Mouse (Mus musculus) limb, embryonic 15.5 days (tissue): ENCODE data around the gene Fignl2. TPM values are rescaled to one million over a fixed set of nuclear protein-coding genes. Genes with fewer than 3 reads are reported as not detected.
A peak's percentile ranks its signal among the peaks of the same experiment; 100 is the strongest.

ENCODE experiments used
- ATAC-seq: fragments of 200-750 bp; cut with Nextera tagmentation; 2 replicates; pipeline ENCODE4 v1.8.0; 2017; ENCODE audit warnings: low read depth, moderate TSS enrichment; ENCODE audit not compliant: insufficient number of reproducible peaks, low FRiP score, low TSS enrichment
- H3K27ac ChIP-seq: fragments of 300-500 bp; sonication (generic); 2 replicates; pipeline ENCODE4 v1.5.1; 2015; ENCODE audit warnings: moderate library complexity, mild to moderate bottlenecking, inconsistent platforms
- H3K27me3 ChIP-seq: fragments of 300-500 bp; sonication (generic); 2 replicates; pipeline ENCODE4 v1.6.1; 2015; ENCODE audit warnings: inconsistent platforms
- H3K36me3 ChIP-seq: fragments of 300-500 bp; sonication (generic); 2 replicates; pipeline ENCODE4 v1.6.1; 2015; ENCODE audit warnings: inconsistent platforms
- H3K4me1 ChIP-seq: fragments of 300-500 bp; sonication (generic); 2 replicates; pipeline ENCODE4 v1.6.1; 2015; ENCODE audit warnings: inconsistent platforms
- H3K4me2 ChIP-seq: fragments of 300-500 bp; sonication (generic); 2 replicates; pipeline ENCODE4 v1.6.1; 2015; ENCODE audit warnings: mild to moderate bottlenecking, inconsistent platforms
- H3K4me3 ChIP-seq: fragments of 300-500 bp; sonication (generic); 2 replicates; pipeline ENCODE4 v1.5.1; 2015; ENCODE audit warnings: mild to moderate bottlenecking, inconsistent platforms
- H3K9ac ChIP-seq: fragments of 300-500 bp; sonication (generic); 2 replicates; pipeline ENCODE4 v1.6.1; 2015; ENCODE audit warnings: inconsistent platforms
- H3K9me3 ChIP-seq: fragments of 300-500 bp; sonication (generic); 2 replicates; pipeline ENCODE4 v1.6.1; 2016; ENCODE audit warnings: inconsistent platforms
- WGBS: fragments of 180-500 bp; shearing (Covaris S2); methylation state at CpG from one replicate; pipeline ENCODE4 v1.1.7; 2015; 5-methylcytosine and 5-hydroxymethylcytosine counted together
- polyA plus RNA-seq: library from polyadenylated mRNA; unstranded; fragments of >200 nt; fragmentation: Nextera tagmentation; extraction: Ambion mirVana; gene quantifications from 2 replicates; pipeline ENCODE4 v1.2.1, GENCODE M21; 2015

The Fignl2 gene
- polyA plus RNA-seq, 1 experiment from 2014 or later: 0.12 TPM

DNA sequence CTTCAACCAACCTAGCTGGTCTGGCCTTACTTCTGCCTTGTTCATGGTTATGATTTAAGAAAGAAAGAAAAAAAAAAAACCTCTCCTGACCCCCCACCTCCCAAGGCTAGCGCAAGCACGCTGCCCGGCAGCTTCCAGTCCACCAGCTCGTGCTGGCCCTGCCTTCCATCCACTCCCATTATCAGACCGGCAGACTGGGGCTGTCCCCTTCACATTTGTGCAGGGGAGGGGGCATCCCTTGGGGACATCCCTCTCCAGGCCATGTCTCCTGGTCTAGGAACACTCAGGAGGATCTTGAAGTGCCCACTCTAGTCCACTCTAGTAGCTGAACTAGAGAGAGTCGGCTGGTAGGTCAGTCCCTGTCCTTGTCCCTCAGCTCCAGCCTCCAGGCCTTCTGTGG lies 33.8 kb downstream of the Fignl2 start:
- Histone ChIP-seq H3K27ac (no peak overlapping the region), H3K9ac (no peak overlapping the region), H3K27me3 (peaks cover 86% of the 10 kb centered on the region), H3K4me3 (no peak overlapping the region), H3K36me3 (no peaks in the 10 kb centered on the region), H3K4me1 (peaks cover 20% of the 10 kb centered on the region), H3K4me2 (no peak overlapping the region), H3K9me3 (no peaks in the 10 kb centered on the region)
- 49% methylated on average over 6 of the region's 6 CpGs for WGBS
- no peak for ATAC-seq

DNA sequence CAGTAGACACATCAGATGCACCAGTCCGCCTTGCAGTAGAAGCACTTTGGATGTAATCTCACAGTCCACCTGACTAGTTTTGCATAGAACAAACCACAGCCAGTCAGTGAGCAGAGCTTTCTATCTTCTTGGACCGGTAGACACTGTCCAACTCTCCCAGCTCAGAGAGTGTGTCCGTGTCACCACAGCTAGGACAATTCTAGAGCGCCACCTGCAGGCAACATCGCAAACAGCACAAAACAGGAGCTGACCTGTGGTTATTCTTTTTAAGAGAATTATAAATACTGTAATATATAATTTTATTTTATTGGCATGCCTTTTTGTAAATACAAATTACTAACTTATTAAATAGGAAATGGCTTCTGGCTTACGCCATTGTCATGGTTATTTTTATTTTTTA lies 35.8 kb downstream of the Fignl2 start:
- no peaks in the 10 kb centered on the region for H3K36me3 ChIP-seq
- no peak overlapping the region for H3K4me2 ChIP-seq
- no peak overlapping the region for H3K9ac ChIP-seq
- 21% methylated on average over 6 of the region's 6 CpGs for WGBS
- peaks cover 22% of the 10 kb centered on the region for H3K4me1 ChIP-seq
- no peaks in the 10 kb centered on the region for H3K9me3 ChIP-seq
- H3K4me3 ChIP-seq: no peak overlapping the region
- no peak for ATAC-seq
- no peak overlapping the region for H3K27ac ChIP-seq
- H3K27me3 ChIP-seq: peaks cover 84% of the 10 kb centered on the region

DNA sequence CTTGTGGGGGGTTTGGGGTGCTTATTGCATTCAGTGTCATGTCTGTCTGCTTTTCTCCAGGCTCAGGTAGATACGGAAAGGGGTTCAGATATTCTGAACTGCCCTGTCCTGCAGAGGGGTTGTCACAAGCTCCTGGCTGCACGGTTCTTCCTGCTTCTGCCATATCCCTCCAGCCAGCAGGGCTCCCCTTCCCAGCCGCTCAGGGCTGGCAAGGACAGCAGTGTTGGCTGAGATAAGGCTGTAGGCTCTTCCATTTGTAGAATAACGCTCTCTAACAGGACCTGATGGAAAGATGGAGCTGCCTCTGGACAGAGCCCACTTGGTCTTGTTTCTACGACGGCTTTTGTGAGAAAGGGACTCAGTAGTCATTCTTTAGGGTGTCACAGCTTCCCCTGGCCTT lies 36.4 kb downstream of the Fignl2 start:
- Histone ChIP-seq H3K4me2 (no peak overlapping the region), H3K27me3 (peaks cover 78% of the 10 kb centered on the region), H3K9ac (no peak overlapping the region), H3K9me3 (no peaks in the 10 kb centered on the region), H3K27ac (no peak overlapping the region), H3K4me3 (no peak overlapping the region), H3K36me3 (no peaks in the 10 kb centered on the region), H3K4me1 (peaks cover 17% of the 10 kb centered on the region)
- no peak for ATAC-seq
- 64% methylated on average over 6 of the region's 6 CpGs for WGBS

DNA sequence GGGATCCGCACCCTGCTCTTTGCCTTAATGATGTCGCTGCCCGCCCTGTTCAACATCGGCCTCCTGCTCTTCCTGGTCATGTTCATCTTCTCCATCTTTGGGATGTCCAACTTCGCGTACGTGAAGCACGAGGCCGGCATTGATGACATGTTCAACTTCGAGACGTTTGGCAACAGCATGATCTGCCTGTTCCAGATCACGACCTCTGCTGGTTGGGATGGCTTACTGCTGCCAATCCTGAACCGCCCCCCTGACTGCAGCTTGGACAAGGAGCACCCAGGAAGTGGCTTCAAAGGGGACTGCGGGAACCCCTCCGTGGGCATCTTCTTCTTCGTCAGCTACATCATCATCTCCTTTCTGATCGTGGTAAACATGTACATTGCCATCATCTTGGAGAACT lies 38.7 kb downstream of the Fignl2 start:
- no peaks in the 10 kb centered on the region for H3K36me3 ChIP-seq
- H3K27ac ChIP-seq: no peak overlapping the region
- H3K4me2 ChIP-seq: no peak overlapping the region
- no peak overlapping the region for H3K4me3 ChIP-seq
- no peak overlapping the region for H3K9ac ChIP-seq
- ATAC-seq: no peak
- H3K4me1 ChIP-seq: peaks cover 5% of the 10 kb centered on the region; the same call in 1 of the 2 replicates
- H3K27me3 ChIP-seq: peaks cover 55% of the 10 kb centered on the region
- 58% methylated on average over 17 of the region's 17 CpGs for WGBS
- H3K9me3 ChIP-seq: no peaks in the 10 kb centered on the region

DNA sequence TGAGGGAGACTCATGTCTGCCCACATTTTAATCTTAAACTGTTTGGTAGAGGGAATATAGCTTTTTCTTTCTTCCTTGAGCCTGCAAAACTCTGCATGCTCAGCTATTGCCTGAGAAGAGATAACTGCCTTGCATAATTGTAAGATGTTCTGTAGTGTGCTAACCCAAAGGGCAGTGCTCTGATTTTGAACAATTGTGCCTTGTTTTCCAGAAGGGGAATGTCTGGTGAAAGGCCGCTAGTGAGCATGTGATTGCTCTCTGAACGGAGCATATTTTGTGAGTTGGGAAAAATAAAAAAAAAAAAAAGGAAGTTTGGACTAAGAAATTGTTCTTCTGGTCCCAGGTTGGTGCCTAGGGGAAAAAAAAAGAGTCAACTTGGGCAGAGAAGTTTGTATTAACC lies 49.4 kb downstream of the Fignl2 start:
- Histone ChIP-seq H3K9ac (no peak overlapping the region), H3K27ac (no peak overlapping the region), H3K9me3 (no peaks in the 10 kb centered on the region), H3K36me3 (no peaks in the 10 kb centered on the region), H3K4me2 (no peak overlapping the region), H3K4me3 (no peak overlapping the region), H3K27me3 (no peaks in the 10 kb centered on the region; the same call in 1 of the 2 replicates), H3K4me1 (no peaks in the 10 kb centered on the region)
- 66% methylated on average over 2 of the region's 2 CpGs for WGBS
- ATAC-seq: no peak

DNA sequence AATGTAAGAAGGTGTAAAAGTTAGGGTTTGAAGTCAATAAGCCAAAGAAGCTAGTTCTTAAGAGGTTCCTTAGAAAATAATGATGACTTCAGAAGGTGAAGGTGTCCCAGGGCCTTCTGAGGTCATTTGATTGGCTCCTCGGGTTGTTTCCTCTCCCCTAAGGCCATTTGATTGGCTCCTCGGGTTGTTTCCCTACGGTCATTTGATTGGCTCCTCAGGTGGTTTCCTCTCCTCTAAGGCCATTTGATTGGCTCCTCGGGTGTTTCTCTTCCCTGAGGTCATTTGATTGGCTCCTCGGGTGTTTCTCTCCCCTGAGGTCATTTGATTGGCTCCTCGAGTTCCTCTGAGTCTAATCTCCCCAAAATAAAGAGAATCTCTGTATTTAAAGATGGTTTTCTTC lies 67.0 kb downstream of the Fignl2 start:
- peaks cover 9% of the 10 kb centered on the region; the same call in 1 of the 2 replicates for H3K4me1 ChIP-seq
- H3K27ac ChIP-seq: no peak overlapping the region
- no peak overlapping the region for H3K4me3 ChIP-seq
- ATAC-seq: no peak
- H3K9ac ChIP-seq: no peak overlapping the region
- H3K36me3 ChIP-seq: no peaks in the 10 kb centered on the region
- no peaks in the 10 kb centered on the region for H3K9me3 ChIP-seq
- H3K27me3 ChIP-seq: no peaks in the 10 kb centered on the region
- 81% methylated on average over 6 of the region's 6 CpGs for WGBS
- no peak overlapping the region for H3K4me2 ChIP-seq

DNA sequence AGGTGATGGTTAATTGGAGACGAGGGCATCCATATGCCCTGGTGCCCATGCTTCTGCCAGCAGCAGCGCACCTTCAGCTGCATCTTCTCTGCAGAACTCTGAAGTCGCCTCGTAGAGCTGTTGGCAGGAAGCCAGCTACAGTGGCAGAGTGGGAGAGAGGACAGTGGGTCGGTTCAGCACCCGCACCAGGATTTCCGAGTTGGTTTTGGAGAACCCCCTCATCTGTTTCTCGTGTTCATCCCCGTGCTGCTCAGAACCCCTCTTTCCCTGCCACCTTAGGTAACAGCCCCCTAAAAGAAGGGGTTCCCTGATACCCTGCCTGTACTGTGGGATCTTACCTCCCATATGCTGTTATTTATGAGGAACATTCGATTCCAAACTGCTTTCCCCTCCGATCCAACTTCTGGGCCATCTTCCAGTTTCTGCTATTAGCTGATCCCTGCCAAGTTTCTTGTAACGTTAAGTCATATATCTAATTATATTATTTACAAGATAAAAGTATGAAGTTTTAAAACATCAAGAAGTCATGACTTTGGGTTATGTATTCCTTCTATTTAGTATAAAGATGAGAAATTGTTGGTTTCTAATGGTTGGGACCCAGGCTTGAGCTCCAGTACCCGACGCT lies 69.9 kb downstream of the Fignl2 start:
- Histone ChIP-seq H3K4me1 (peaks cover 9% of the 10 kb centered on the region; the same call in 1 of the 2 replicates), H3K4me2 (no peak overlapping the region)
- ATAC-seq: no peak

DNA sequence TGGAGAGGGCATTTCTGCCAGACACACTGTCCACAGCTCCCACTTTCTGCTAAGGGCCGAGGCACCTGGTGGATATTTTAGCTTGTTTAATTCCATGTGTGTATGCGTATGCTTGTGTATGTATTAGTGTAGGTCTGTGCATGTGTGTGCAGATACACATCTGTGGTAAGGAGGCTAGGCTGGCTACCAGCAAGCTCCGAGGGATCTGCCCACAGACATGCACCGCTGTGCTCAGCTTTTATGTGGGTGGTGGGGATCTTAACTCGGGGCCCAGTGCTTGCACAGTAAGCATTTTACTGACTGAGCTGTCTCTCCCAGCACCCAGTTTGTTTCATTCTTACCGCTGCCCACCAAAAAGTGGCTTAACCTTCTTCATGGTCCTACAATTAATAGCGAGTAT lies 71.1 kb downstream of the Fignl2 start:
- Histone ChIP-seq H3K4me3 (no peak overlapping the region), H3K27me3 (no peaks in the 10 kb centered on the region), H3K36me3 (no peaks in the 10 kb centered on the region), H3K9me3 (no peaks in the 10 kb centered on the region), H3K4me2 (peak overlapping the region; percentile 66; the same call in 1 of the 2 replicates), H3K4me1 (peaks cover 9% of the 10 kb centered on the region; the same call in 1 of the 2 replicates), H3K9ac (no peak overlapping the region), H3K27ac (no peak overlapping the region)
- 62% methylated on average over 7 of the region's 7 CpGs for WGBS
- no peak for ATAC-seq

More for the DNA sequence above, 69.9 kb downstream of the Fignl2 start:
- Histone ChIP-seq H3K27ac (no peak overlapping the region), H3K27me3 (no peaks in the 10 kb centered on the region), H3K9me3 (no peaks in the 10 kb centered on the region), H3K9ac (no peak overlapping the region), H3K36me3 (no peaks in the 10 kb centered on the region), H3K4me3 (no peak overlapping the region)
- WGBS: 58% methylated on average over 14 of the region's 14 CpGs

DNA sequence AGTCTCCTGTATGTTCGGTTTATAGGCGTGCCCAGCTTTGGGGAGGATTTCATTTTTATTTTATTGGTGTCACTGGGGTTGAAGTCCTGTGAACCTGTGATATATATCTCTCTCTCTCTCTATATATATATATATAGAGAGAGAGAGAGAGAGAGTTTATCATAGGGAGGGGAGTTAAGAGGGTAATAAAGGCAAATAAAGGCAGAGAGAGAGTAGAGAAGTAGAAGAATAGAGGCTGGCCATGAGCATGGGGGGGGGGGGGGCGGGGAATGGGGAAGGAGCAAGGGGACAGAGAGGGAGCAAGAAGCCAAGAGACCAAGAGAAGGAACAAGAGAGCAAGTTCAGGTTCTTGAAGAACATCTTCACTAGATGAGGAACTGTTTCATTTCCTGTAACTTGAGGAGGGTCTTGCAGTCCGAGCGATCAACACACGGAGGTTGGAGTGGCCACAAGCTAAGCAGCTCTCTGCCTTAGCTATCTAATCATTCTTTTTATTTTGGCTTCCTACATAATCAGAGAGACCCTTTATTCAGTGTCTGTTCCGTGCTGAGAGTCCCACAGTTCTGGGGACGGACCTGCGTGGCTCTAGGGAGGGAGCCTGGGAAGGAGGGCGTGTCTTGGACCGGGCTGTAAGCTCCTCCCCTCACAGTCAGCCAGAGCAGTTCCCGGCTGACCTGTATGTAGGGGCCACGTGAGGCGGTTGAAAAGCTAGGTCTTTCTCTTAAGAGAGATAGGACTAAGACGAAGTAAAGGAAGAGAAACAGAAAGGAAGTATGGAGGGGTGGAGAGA lies 71.9 kb downstream of the Fignl2 start:
- Histone ChIP-seq H3K27ac (no peak overlapping the region), H3K9ac (peak overlapping the region; percentile 23; the same call in 1 of the 2 replicates), H3K4me2 (peak overlapping the region; percentile 66), H3K4me1 (peaks cover 9% of the 10 kb centered on the region; the same call in 1 of the 2 replicates), H3K27me3 (no peaks in the 10 kb centered on the region), H3K9me3 (no peaks in the 10 kb centered on the region), H3K4me3 (peak overlapping the region; percentile 48), H3K36me3 (no peaks in the 10 kb centered on the region)
- no peak; the same call in 1 of the 2 replicates for ATAC-seq
- 12% methylated on average over 14 of the region's 15 CpGs for WGBS

DNA sequence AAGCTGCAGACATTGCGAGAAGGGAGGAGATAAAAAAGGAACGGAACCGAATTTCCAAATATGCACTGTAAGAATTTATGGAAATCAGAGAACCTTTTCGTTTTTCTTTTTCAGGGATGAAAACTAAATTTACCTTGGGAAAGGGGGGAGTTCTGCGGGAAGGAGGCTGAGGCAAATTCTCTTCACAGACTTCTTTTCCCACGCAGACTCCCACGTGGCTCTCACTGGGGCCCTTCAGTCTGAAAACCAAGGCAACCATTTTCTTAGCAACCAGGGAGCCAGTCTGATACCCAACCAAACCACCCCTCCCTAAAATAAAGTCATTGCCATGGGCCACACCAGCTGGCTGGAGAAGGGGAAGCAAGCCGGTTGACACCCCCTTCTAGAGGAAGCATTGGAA lies 72.7 kb downstream of the Fignl2 start:
- WGBS: 82% methylated on average over 8 of the region's 8 CpGs
- Histone ChIP-seq H3K9ac (no peak overlapping the region), H3K4me3 (no peak overlapping the region), H3K27me3 (no peaks in the 10 kb centered on the region), H3K27ac (no peak overlapping the region), H3K9me3 (no peaks in the 10 kb centered on the region), H3K4me2 (no peak overlapping the region), H3K36me3 (no peaks in the 10 kb centered on the region), H3K4me1 (peaks cover 9% of the 10 kb centered on the region; the same call in 1 of the 2 replicates)
- ATAC-seq: no peak

DNA sequence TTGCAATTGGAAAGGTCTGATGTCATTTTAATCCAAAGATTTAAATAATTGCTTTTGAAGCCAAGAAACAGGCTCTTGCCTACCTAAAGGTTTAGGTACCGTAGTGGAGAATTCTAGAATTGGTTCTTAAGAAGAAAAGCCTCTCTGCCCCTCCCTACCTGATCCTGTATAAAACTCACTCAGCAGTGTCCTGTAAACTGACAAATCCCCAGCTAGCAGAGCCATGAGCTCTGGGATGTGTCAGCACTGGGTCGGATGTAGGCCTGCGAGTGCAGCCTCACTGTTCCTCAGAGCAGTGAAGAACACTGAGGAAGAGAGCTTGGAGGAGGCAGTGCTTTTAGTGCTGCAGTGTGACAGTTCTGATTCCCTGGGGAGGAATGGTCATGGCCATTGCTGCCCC lies 73.8 kb downstream of the Fignl2 start:
- H3K36me3 ChIP-seq: no peaks in the 10 kb centered on the region
- ATAC-seq: no peak
- 70% methylated on average over 3 of the region's 3 CpGs for WGBS

DNA sequence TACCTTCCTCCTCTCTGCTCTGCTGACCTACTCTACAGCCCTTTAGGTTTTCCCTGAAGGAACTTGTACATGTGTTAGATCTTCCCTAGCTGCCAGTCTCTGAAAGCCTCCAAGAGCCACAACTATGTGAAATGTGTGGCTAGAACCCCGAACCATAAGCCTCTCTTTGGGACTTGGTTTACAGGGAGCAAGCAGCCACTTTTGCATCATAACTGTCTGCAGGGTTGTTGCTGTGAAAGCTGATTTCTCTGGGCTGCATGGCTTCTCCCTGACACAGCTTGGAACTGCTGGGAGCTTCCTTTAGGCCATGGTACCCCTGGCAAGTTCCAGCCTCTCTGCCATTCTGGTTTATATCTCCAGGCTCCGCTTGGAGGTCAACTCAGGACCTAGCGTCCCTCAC lies 75.9 kb downstream of the Fignl2 start:
- no peaks in the 10 kb centered on the region for H3K27me3 ChIP-seq
- H3K9me3 ChIP-seq: no peaks in the 10 kb centered on the region
- no peak overlapping the region for H3K4me3 ChIP-seq
- H3K36me3 ChIP-seq: no peaks in the 10 kb centered on the region
- 0 out of 2 replicates have a peak, but pooled peaks cover 4% of the 10 kb centered on the region for H3K4me1 ChIP-seq
- WGBS: 90% methylated on average over 3 of the region's 3 CpGs
- no peak overlapping the region for H3K9ac ChIP-seq
- H3K27ac ChIP-seq: no peak overlapping the region
- H3K4me2 ChIP-seq: no peak overlapping the region
- ATAC-seq: no peak

More for the DNA sequence above, 73.8 kb downstream of the Fignl2 start:
- H3K4me3 ChIP-seq: no peak overlapping the region
- H3K4me1 ChIP-seq: peaks cover 9% of the 10 kb centered on the region; the same call in 1 of the 2 replicates
- no peak overlapping the region for H3K9ac ChIP-seq
- H3K27ac ChIP-seq: no peak overlapping the region
- H3K4me2 ChIP-seq: no peak overlapping the region
- H3K9me3 ChIP-seq: no peaks in the 10 kb centered on the region
- no peaks in the 10 kb centered on the region for H3K27me3 ChIP-seq
